Mouse (Mus musculus) kidney, postnatal 4 days (tissue): ENCODE data around the gene H2afx.
"Not testable (repeated sequence)": the region's sequence is repeated elsewhere in the genome, so short reads cannot be mapped to it uniquely, and the experiment has no call there.

Experiments
- DNase-seq, 2 experiments: peaks; one replicate each; pipeline ENCODE4 v3.0.0; 2021; ENCODE audit warnings: mixed read lengths in 2 of 2

The H2afx gene

DNA sequence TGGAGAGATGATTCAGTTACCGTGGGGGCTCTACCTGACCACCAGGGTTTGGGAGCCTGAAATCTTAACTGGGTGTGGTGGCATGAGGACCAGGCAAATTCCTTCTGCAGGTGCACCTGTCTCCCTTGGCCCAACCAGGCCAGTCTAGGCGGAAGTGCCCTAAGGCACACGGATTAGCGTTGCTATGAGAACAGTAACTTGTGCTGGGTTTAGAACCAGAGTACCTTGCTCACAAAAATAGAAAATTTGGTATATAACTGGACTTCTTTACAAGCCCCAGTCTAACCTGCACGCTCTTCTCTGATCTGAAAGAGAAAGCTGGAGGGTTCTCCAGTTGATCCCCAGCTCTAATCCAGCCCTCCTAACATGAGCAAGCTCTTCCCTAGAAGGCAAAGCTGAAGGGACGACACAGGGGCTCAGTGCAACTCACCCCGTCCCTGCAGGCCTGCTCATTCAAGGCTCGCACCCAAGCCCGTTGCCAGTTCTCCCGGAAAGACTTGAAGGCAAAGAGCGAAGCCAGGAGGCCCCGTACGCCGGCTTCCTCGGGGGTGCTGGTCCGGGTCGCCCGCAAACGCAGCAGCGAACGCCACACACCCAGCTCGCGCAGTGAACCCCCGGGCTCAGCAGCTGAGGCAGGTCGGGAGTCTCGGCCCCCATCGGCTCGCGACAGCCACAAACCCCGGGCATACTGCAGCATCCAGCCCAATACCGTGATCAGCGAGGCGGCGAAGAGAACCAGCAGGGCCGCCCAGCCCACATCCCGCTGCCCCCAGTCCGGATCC, 15.2 kb upstream of the H2afx start:
- peak in 1 of 2 experiments; percentile 69 for DNase-seq

- DNase-seq: peak; percentile 89 to 95
These were observed 14.4 kb upstream of the H2afx start, which contains the start of gene C2cd2l for GRCm38 (mm10) chr9:44319887-44320798. C2cd2l (minus strand) TSS chr9:44320285.

GRCm38 (mm10) chr9:44320799-44321133, 13.7 kb upstream of the H2afx start:
- DNase-seq: no peak

- not testable (repeated sequence) for DNase-seq
These were observed 10.8 kb upstream of the H2afx start for GRCm38 (mm10) chr9:44323656-44324055.

- no peak for DNase-seq
These were observed 10.3 kb upstream of the H2afx start for GRCm38 (mm10) chr9:44324147-44324546.

DNA sequence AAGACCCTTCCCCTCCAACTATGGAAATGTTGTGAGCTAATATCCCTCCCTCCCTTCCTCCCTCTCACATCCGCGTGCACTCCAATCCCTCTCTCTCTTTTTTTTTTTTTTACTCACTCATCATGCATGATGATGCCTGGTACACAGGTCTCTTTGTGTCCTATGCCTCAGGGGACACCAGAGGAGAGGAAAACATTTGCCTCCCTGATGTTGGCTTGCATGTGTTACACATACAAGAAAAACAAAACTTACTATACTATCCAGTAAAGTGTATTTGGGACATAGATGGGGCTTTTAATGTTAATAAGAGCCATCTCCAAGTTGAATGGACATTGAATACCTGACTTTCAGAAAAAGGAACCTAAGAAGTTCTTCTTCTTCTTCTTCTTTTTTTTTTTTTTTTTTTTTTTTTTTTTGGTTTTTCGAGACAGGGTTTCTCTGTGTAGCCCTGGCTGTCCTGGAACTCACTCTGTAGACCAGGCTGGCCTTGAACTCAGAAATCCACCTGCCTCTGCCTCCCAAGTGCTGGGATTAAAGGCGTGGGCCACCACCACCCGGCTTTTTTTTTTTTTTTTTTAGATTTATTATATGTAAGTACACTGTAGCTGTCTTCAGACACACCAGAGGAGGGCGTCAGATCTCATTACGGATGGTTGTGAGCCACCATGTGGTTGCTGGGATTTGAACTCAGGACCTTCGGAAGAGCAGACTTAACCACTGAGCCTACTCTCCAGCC, 9.3 kb upstream of the H2afx start:
- DNase-seq: not testable (repeated sequence)

GRCm38 (mm10) chr9:44325768-44326370, 8.6 kb upstream of the H2afx start, which contains the start of gene Dpagt1:
Dpagt1 (plus strand) TSS chr9:44326019.
- no peak for DNase-seq

DNA sequence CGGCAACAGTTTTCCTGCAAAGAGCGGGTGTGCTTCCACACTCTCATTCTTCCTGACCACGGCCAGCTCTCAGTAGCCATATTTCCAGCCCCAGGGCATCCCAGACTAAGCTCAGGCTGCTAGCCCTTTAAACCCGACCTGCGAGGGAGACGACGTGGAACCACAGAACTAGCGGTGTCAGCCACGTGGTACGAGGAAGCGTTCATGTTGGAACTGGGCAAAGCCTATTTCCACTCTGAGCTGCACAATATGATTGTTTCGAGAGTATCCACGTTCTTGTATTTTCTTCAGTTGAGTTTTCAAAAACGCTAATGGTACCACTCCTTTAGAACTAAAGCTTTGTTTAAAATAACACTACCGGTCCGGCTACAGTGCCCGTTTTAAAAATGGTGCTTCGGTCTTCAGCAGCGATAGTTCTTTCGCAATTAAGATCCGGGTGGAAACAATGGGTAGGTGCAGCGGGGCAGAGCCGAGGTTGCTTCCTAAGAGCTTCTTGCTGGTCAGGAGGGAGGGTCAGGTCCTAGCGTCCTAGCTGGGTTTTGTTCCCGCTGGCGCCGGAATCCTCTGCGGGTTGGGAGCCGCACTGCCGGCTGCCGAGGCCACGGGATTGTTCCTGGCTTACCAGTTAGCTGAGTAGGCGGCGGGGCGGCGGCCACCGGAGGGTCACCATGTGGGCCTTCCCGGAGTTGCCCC, 8.0 kb upstream of the H2afx start:
- peak; percentile 84 to 91 for DNase-seq

DNA sequence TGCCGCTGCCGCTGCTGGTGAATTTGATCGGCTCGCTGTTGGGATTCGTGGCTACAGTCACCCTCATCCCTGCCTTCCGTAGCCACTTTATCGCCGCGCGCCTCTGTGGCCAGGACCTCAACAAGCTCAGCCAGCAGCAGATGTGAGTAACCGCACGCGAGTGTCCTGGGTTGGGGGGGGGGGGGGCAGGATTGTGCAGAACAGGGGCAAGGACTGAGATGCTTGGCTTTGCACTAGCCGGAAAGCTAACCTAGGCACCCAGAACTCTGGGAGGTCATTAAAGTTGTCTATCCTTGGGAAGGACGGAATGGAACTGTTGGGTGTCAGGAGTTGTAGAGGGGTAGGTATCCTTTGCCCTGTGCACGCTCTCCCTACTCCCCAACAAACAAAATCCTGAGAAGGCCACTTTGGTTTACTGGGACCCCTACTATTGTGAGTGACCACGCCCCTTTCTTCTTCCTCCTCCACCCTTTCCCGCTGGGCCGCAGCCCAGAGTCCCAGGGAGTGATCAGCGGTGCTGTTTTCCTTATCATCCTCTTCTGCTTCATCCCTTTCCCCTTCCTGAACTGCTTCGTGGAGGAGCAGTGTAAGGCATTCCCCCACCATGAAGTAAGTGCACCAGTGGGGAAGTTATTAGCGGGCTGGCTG, 7.3 kb upstream of the H2afx start:
- peak; percentile 44 to 57 for DNase-seq

DNA sequence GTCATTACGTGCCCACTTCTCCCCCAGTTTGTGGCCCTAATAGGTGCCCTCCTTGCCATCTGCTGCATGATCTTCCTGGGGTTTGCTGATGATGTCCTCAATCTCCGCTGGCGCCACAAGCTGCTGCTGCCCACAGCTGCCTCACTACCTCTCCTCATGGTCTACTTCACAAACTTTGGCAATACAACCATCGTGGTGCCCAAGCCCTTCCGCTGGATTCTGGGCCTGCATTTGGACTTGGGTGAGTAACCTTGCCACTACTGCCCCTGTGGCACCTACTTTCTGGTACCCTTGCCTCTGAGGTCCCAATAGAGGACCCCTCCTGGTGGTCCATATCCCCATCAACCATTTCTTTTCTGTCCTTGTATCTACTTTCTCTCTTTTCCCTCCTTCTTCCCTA, 6.6 kb upstream of the H2afx start:
- DNase-seq: no peak

DNA sequence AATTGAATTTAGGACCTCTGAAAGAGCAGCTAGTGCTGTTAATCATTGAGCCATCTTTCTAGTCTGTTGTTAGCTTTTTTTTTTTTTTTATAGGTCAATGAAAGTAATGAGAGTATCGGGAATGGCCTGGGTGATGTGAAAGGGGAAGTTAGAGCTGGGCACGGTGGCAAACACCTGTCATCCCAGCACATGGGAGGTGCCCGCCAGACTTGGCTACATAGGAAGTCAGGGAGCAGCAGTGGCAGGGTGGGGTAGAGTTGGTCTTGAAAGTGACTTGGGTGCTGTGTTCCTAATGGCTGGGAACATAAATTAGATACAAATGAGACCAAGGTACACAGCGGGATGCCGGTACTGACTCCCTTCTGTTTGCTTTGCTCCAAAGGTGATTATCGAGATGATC, 3.8 kb upstream of the H2afx start:
- no peak for DNase-seq

DNA sequence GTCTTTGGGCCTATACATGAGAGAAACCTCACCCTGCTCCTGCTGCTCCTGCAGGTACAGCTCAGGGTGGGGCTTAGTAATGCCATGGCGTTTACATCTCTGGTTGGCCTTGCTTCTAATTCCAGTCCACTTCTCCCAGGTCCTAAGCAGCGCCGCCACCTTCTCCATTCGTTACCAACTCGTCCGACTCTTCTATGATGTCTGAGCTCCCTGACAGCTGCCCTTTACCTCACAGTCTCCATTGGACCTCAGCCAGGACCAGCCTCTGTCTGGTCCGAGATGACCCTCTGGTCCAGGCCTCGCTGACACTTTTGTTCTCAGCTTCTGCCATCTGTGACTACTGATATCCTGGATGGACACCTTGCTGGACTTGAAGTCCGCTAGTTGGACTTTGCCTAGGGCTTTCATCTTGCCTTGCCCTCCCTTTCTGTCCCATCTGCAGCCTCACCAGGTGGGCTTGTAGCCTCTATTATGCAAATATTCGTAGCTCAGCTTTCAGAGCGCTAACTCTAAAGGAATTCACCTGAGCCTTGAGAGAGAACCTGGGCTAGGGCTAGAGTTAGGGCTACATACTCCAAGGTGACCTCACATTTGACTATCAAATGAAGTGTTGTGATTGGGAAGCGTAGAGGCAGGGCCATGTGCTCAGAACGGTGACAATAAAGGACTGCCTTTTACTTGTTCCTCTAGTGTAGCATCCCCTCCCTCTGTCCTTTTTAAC, 1.4 kb upstream of the H2afx start:
- no peak for DNase-seq

DNA sequence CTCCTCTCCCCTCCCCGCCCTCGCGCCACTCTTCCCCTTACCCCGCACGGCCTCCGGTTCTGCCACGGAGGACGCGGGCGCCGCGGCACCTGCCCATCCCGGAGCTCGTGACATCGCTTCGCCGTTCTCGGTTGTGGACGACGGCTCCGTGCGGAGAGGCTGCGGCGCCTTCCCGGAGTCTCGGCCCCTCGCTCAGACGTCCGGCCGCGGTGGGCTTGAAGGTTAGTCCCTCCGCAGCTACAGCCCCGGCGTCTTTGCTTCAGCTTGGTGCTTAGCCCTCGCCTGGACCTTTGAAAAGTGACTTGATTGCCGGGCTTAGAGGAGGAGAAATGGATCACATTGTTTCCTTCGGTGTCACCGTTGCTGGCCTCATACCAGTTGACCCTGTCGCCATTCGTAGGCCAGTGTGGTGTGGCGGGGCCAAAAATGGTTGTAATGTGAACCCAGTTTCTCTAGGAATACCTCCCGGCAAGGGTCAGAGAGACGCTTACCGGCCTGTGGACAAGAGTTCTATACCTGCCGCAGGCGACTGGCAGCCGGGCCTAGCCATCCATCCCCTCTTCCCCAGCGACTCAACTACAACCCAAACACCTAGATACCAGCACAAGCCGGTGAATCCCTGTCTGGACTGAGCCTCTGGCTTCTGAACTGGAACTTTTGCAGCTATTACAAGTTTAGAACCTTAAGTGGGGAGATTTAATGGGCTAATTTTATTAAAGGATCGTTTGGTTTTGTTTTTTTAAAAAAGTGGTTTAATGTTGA, 1.0 kb downstream of the H2afx start:
- DNase-seq: peak in 1 of 2 experiments; percentile 54

DNA sequence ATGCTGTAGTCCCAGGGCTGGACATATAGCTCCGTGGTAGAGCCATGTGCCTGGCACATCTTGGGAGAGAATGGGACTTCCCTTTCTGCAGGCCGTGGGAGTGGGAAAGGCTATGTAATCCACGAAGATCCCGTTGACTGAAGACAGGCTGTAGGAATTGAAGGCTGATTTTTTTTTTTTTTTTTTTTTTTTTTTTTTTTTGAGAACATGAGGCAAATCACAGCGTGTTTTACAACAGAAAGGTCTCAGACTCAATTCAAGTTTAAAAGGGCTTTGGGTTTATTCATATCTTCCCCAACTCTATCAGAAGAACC, 1.6 kb downstream of the H2afx start:
- no peak for DNase-seq

DNA sequence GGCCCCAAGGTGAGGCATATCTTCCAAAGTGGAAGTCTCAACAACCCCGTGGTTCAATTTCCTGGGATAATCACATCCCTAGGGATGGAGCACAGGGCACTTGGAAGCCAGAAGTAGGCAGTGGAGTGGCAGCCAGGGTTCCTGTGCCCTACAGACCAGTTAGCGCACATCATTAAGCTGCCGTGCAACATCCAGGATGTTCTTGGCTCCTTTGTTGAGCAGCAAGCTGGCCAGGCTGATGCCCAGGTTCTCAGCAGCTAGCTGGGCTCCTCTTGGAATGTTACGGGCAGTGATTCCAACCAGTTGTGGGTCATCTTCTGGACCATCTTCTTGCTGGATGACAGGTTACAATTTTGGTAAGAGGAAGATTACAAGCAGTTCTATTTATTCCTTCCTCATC, 2.0 kb downstream of the H2afx start:
- not testable (repeated sequence) for DNase-seq

GRCm38 (mm10) chr9:44336964-44337363, 2.5 kb downstream of the H2afx start:
- no peak for DNase-seq

DNA sequence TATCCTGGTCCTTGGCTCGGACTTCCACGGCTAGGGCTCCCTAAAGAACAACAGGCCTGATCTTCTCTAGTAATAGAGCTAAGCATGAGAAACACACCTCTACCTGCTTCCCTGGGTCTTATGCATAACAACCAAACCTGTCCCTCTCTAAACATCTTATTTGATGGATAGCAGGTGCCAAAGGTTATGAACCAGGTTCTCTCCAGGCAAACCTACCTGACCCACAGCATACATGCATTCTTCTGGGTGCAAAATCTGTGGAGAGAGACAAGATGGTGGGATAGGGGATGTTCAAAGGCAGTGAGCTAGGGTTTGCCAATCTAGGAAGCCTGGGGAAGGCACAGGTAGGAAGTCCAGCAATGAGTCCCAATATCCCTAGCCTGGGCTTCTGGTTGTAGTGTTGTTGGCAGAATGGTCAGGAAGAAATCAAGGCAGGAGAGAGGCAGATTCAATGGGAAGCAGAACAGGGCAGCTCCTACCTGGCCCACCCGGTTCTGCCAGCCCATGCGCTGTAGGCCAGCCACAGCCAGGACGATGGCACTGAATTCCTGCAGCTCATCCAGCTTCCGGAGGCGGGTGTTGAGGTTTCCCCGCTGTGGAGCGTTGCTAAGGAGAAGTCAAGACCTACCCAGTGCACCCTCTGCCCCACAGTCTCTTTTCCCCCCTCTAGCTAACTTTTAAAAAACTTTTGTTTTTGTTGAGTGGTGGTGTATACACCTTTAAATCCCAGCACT, 3.1 kb downstream of the H2afx start:
- peak; percentile 27 to 29 for DNase-seq

- no peak for DNase-seq
These were observed 4.1 kb downstream of the H2afx start for GRCm38 (mm10) chr9:44338574-44338973.

DNA sequence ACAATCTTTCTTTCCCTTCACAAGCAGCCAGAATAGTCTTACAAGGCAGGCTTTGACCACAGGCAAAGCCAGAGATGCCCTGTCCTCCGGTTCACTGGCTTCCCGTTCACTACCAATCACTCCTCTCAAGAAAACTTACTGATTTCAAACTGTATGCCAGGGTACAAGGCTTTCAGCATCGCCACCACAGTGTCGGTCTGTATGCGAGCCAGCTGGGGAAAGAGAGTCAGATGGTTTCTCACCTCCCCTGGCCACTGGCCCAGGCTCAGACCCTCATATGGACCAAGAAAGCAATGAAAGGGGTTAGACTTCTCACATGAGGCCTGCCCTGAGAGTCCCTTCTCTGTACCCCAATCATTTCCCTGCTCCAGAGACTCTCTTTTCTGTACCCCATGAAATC, 7.0 kb downstream of the H2afx start:
- no peak for DNase-seq
